Mouse (Mus musculus): Measurements from ENCODE around the gene Mtnr1a.

The Mtnr1a gene

GRCm38 (mm10) chr8:45068759-45069386 lies at the start of gene Mtnr1a:
Gene Mtnr1a (plus strand): TSS chr8:45069137.
- in situ Hi-C loops (cut with MboI; ENCODE audit: low pct_unique_long_range_greater_than_20kb in 1 of 2, low sequenced_read_pairs in 2 of 2, unreplicated experiment in 1 of 2) = loop anchor here in 1 of 2 experiments (5.0 kb wide), 1 partner anchor 168 kb away; no protein-coding TSS in a partner anchor

- in situ Hi-C loops (cut with MboI; ENCODE audit: low pct_unique_long_range_greater_than_20kb in 1 of 2, low sequenced_read_pairs in 2 of 2, unreplicated experiment in 1 of 2) = no loop called here
These were observed 49.7 kb upstream of the Mtnr1a start for GRCm38 (mm10) chr8:45019241-45019640.

GRCm38 (mm10) chr8:45021171-45021570 lies 47.8 kb upstream of the Mtnr1a start:
- in situ Hi-C loops (cut with MboI; ENCODE audit: low pct_unique_long_range_greater_than_20kb in 1 of 2, low sequenced_read_pairs in 2 of 2, unreplicated experiment in 1 of 2) = no loop called here

- in situ Hi-C loops (cut with MboI; ENCODE audit: low pct_unique_long_range_greater_than_20kb in 1 of 2, low sequenced_read_pairs in 2 of 2, unreplicated experiment in 1 of 2) = no loop called here
These were observed 46.8 kb upstream of the Mtnr1a start for GRCm38 (mm10) chr8:45021911-45022665.

GRCm38 (mm10) chr8:45028081-45028497 lies 40.8 kb upstream of the Mtnr1a start:
- in situ Hi-C loops (cut with MboI; ENCODE audit: low pct_unique_long_range_greater_than_20kb in 1 of 2, low sequenced_read_pairs in 2 of 2, unreplicated experiment in 1 of 2) = no loop called here

GRCm38 (mm10) chr8:45038350-45038749 lies 30.6 kb upstream of the Mtnr1a start:
- in situ Hi-C loops (cut with MboI; ENCODE audit: low pct_unique_long_range_greater_than_20kb in 1 of 2, low sequenced_read_pairs in 2 of 2, unreplicated experiment in 1 of 2) = no loop called here

GRCm38 (mm10) chr8:45044160-45044559 lies 24.8 kb upstream of the Mtnr1a start:
- in situ Hi-C loops (cut with MboI; ENCODE audit: low pct_unique_long_range_greater_than_20kb in 1 of 2, low sequenced_read_pairs in 2 of 2, unreplicated experiment in 1 of 2) = no loop called here

GRCm38 (mm10) chr8:45050451-45050850 lies 18.5 kb upstream of the Mtnr1a start:
- in situ Hi-C loops (cut with MboI; ENCODE audit: low pct_unique_long_range_greater_than_20kb in 1 of 2, low sequenced_read_pairs in 2 of 2, unreplicated experiment in 1 of 2) = no loop called here

GRCm38 (mm10) chr8:45051236-45051635 lies 17.7 kb upstream of the Mtnr1a start:
- in situ Hi-C loops (cut with MboI; ENCODE audit: low pct_unique_long_range_greater_than_20kb in 1 of 2, low sequenced_read_pairs in 2 of 2, unreplicated experiment in 1 of 2) = no loop called here

- in situ Hi-C loops (cut with MboI; ENCODE audit: low pct_unique_long_range_greater_than_20kb in 1 of 2, low sequenced_read_pairs in 2 of 2, unreplicated experiment in 1 of 2) = no loop called here
These were observed 16.7 kb upstream of the Mtnr1a start for GRCm38 (mm10) chr8:45052205-45052604.

GRCm38 (mm10) chr8:45052618-45053017 lies 16.3 kb upstream of the Mtnr1a start:
- in situ Hi-C loops (cut with MboI; ENCODE audit: low pct_unique_long_range_greater_than_20kb in 1 of 2, low sequenced_read_pairs in 2 of 2, unreplicated experiment in 1 of 2) = no loop called here

GRCm38 (mm10) chr8:45055500-45055899 lies 13.4 kb upstream of the Mtnr1a start:
- in situ Hi-C loops (cut with MboI; ENCODE audit: low pct_unique_long_range_greater_than_20kb in 1 of 2, low sequenced_read_pairs in 2 of 2, unreplicated experiment in 1 of 2) = no loop called here

GRCm38 (mm10) chr8:45056810-45057209 lies 12.1 kb upstream of the Mtnr1a start:
- in situ Hi-C loops (cut with MboI; ENCODE audit: low pct_unique_long_range_greater_than_20kb in 1 of 2, low sequenced_read_pairs in 2 of 2, unreplicated experiment in 1 of 2) = no loop called here

- in situ Hi-C loops (cut with MboI; ENCODE audit: low pct_unique_long_range_greater_than_20kb in 1 of 2, low sequenced_read_pairs in 2 of 2, unreplicated experiment in 1 of 2) = loop anchor here in 1 of 2 experiments (5.0 kb wide), 1 partner anchor 177 kb away; no protein-coding TSS in a partner anchor
These were observed 8.9 kb upstream of the Mtnr1a start for GRCm38 (mm10) chr8:45060083-45060482.

- in situ Hi-C loops (cut with MboI; ENCODE audit: low pct_unique_long_range_greater_than_20kb in 1 of 2, low sequenced_read_pairs in 2 of 2, unreplicated experiment in 1 of 2) = loop anchor here in 1 of 2 experiments (5.0 kb wide), 1 partner anchor 175 kb away; no protein-coding TSS in a partner anchor
These were observed 6.6 kb upstream of the Mtnr1a start for GRCm38 (mm10) chr8:45062311-45062710.

- in situ Hi-C loops (cut with MboI; ENCODE audit: low pct_unique_long_range_greater_than_20kb in 1 of 2, low sequenced_read_pairs in 2 of 2, unreplicated experiment in 1 of 2) = loop anchor here in 1 of 2 experiments (5.0 kb wide), 1 partner anchor 174 kb away; no protein-coding TSS in a partner anchor
These were observed 5.7 kb upstream of the Mtnr1a start for GRCm38 (mm10) chr8:45062982-45063924.

GRCm38 (mm10) chr8:45064197-45064869 lies 4.6 kb upstream of the Mtnr1a start:
- in situ Hi-C loops (cut with MboI; ENCODE audit: low pct_unique_long_range_greater_than_20kb in 1 of 2, low sequenced_read_pairs in 2 of 2, unreplicated experiment in 1 of 2) = loop anchor here in 1 of 2 experiments (5.0 kb wide), 1 partner anchor 173 kb away; no protein-coding TSS in a partner anchor

- in situ Hi-C loops (cut with MboI; ENCODE audit: low pct_unique_long_range_greater_than_20kb in 1 of 2, low sequenced_read_pairs in 2 of 2, unreplicated experiment in 1 of 2) = loop anchor here in 1 of 2 experiments (5.0 kb wide), 1 partner anchor 172 kb away; no protein-coding TSS in a partner anchor
These were observed 3.5 kb upstream of the Mtnr1a start for GRCm38 (mm10) chr8:45065391-45065790.
